Mouse (Mus musculus) NIH3T3 (cell line): ENCODE measurements around the gene Pimreg.
A peak's percentile ranks its signal among the peaks of the same experiment; 100 is the strongest.

Source experiments
- DNase-seq: peaks from one replicate; pipeline ENCODE4 v3.0.0-alpha.2; 2012; ENCODE audit warnings: low read depth

Gene Pimreg

GRCm38 (mm10) chr11:72041768-72042607 lies at the start of gene Pimreg:
Gene Pimreg (plus strand): TSS chr11:72042032.
- DNase-seq: peak; percentile 92

- DNase-seq: no peak
These were observed 49.4 kb upstream of the Pimreg start for GRCm38 (mm10) chr11:71992438-71992837.

DNA sequence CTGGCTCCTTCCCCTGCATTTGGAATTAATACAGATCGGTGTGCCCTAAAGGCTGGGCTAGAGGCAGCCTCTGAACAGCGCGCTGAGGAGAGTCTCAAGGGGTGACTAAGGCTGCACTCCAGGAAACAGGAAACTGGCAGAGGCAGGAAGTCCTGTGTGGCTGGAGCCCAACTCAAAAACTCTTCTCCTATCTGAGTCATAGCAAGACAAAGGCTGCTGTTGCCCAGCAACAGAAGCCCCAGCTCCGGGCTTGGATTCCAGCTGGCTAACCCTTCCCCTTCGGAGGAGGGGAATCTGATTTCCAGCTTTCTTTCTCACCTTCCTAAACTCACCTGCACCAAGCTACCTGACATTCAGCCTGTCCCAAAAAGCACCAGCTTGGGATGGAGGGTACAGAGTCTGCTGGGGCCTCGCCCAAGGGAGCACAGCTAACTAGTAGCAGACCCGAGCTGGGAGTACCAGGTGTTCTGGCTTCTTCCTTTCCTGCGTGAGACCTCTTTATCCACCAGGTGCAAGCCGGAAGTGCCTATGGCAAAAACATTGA lies 45.8 kb upstream of the Pimreg start:
- peak; percentile 92 for DNase-seq

DNA sequence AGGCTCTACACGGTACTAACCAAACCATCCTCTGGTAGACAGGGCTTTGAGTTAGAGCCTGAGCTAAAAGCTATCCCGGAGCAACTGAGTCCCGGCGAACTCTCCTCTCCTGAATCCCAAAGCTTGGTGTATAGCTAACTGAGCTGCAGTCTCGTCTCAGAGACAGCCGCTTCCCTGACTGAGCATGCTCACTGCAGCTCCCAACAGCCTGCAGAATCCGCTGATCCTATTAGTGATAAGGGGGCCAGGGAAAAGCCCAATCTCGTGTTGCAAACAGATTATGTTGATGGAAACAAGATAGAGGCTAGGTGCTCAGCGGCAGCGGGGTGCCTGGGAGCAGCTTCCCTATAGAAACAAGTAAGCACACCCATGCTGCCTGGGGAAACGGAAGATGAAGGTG lies 45.0 kb upstream of the Pimreg start:
- DNase-seq: no peak

DNA sequence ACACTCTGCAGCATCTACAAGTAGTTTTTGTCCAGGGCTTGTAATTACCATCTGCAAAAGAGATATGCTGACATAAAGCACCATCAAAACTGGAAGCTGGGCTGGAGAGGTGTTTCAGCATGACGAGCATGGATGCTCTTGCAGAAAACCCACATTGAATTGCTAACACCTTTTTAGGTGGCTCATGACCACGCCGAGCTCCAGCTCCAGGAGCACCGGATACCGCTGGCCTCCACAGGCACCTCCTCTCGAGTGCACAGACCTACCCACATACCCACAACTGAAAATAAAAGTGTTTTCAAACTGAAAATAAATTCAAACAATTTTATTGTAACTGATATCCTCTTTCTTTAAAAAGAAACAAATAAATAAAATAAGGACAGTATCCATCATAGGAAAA lies 41.6 kb upstream of the Pimreg start:
- no peak for DNase-seq

- peak; percentile 41 for DNase-seq
These were observed 39.5 kb upstream of the Pimreg start for GRCm38 (mm10) chr11:72002138-72002853.

- DNase-seq: no peak
These were observed 38.7 kb upstream of the Pimreg start for GRCm38 (mm10) chr11:72003171-72003570.

GRCm38 (mm10) chr11:72005547-72005946 lies 36.3 kb upstream of the Pimreg start:
- DNase-seq: no peak

DNA sequence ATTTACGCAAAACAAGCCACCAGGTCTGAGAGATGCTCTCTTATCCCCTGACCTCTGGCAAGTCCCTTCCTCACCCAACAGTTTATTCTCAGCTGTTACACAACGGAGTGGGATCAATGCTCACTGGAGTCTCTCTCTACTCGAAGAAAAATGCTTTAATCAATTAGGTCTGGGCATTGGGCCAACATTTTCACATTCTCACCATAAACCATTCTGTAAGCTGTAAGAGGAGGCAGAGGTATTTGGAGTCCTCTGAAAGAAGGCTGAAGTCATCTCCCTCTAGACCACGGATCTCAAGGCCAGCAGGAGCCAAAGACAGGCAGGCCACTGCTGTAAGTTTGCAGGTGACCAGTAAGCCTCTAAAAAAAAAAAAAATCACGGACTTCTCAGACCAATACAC lies 31.5 kb upstream of the Pimreg start:
- peak; percentile 79 for DNase-seq

- no peak for DNase-seq
These were observed 30.7 kb upstream of the Pimreg start for GRCm38 (mm10) chr11:72010940-72011722.

GRCm38 (mm10) chr11:72011955-72012354 lies 29.9 kb upstream of the Pimreg start:
- DNase-seq: no peak

DNA sequence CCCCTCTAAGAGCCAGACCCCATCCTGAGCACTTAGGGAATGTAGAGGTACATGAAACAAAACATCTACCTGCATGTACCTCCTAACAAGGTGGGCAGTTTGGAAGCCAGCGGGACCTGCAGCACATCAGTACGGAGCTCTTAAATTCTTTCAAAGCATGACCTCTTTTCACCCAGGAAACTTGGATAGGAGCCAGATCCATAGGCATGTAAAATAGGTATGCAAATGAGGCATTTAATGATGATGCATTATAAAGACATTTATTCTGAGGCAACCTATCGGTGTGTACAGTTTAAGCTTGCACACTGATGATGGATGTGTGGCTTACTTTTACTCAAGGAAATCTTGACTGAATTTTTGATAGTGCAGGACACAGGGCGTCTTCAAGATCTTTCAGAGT lies 27.2 kb upstream of the Pimreg start:
- DNase-seq: no peak

GRCm38 (mm10) chr11:72016518-72017252 lies 25.1 kb upstream of the Pimreg start:
- no peak for DNase-seq

DNA sequence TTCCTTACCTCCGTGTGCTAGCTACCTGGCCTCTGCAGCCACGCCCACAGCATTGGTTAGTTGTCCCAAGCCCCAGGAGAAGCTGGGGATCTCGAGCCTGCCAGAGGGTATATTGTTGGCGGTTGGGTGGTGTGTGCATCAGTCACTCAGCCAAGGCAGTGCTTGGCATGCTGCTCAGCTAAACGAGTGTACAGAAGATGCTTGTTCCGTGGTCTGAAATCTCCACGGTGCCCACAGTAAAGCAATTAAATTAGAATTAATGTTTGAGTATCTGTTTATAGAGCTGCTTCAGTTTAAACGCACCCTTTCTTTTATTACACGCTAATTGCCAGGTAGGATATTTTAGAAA lies 24.6 kb upstream of the Pimreg start:
- DNase-seq: no peak

- no peak for DNase-seq
These were observed 20.8 kb upstream of the Pimreg start for GRCm38 (mm10) chr11:72021015-72021414.

DNA sequence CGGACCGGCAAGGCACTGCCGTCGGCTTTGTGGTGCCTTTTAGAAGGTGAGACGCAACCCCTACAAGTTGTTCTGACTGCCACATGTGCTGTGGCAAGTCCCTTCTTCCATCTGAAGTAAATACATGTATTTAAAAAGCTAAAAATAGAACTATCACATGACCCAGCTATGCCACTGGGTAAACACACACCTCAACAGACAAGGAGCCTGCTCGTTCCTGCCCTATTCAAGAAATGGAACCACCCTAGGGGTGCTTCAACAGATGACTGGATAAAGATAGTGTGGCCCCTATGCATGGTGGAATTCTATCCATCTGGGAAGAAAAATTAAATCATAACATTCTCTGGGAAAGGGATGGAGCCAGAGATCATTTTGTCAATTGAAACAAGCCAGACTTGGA lies 19.0 kb upstream of the Pimreg start:
- DNase-seq: no peak

DNA sequence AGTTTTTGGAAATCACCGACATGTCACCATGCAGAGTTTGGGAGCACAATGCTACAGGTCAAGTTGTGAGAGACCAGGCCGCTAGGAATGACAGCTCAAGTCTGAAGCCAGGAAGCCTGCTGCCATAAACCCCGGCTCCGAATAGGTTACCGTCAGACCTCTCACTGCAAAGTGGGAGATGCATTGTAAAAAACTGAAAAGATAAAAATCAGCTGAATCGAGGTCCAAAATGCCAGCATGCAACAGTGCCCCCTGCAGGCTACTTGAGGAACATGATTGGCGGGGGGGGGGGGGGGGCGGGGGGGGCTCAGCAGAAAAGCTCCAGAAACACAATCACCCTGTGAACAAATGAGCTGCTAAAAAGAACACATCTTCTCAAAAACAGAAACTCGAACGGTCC lies 18.3 kb upstream of the Pimreg start:
- DNase-seq: peak; percentile 57

- DNase-seq: peak; percentile 82
These were observed 17.5 kb upstream of the Pimreg start for GRCm38 (mm10) chr11:72024193-72024781.

- DNase-seq: peak; percentile 45
These were observed 16.0 kb upstream of the Pimreg start for GRCm38 (mm10) chr11:72025843-72026242.

DNA sequence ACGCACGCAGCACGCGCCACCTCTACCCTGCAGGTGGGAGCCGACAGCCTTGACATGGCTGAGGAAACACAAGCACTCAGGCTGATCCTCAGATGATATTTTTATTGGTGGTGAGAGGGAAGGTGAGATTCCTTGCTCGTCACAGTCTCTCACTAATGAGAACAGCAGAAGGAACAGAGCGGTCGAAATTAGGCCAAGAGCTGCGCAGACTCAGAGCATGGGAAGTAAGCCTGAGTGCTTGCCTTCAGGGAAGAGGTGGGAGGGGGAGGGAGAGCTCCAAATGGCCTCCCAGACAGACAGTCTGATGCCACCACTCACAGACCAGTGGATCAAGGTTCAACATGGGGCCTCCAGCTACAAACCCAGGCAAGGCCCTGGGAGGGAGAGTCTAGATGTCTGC lies 15.3 kb upstream of the Pimreg start:
- DNase-seq: no peak

- no peak for DNase-seq
These were observed 14.0 kb upstream of the Pimreg start for GRCm38 (mm10) chr11:72027836-72028235.
